Comparison of ENCODE assay signal across 13 mouse cellular contexts in the genomic region with DNA sequence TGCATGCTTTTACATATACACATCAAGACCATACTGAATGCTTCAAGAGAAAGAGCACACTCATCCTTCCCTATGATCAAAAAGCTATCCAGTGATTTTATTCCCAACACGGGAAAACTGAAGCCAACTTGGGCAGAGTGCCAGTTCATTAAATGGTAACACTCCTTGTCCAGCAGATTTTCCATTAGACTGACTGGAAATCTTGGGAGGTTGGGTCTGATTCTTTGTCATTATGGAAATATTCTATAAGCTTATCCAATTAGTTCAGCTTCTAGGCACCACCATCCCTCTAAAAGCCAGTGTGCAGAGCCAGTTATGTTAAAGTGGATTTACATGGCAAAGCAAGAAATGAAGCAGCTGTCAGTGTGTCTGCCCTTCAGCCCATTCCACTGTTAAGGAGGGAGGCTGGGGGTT. TPM values are rescaled to one million over a fixed set of nuclear protein-coding genes. Genes with fewer than 3 reads are reported as not detected.
A peak's percentile ranks its signal among the peaks of the same experiment; 100 is the strongest.
DNase-seq lines count a peak whose midpoint lies in the region; ATAC-seq lines count a peak whose summit lies in the region.
"Had no signal": no experiment of that assay in that cellular context is flagged by ENCODE, and none has a peak within 500 bp of the region (broad histone marks: within the 10 kb centered on the region; RNA-seq: fewer than 3 reads in every experiment).

No protein-coding gene starts in this region.

- DNase-seq in hindbrain, embryonic 10.5 days (ENCODE audit: low spot score), result no peak
- peak; percentile 41 for DNase-seq in brain, adult 2 months (ENCODE audit: low read depth, low spot score)
- DNase-seq in yolk sac, embryonic 10.5 days (ENCODE audit: low spot score), result no peak
- no peak for DNase-seq in layer of hippocampus, postnatal 14 days (ENCODE audit: low spot score in 2 of 2)
- DNase-seq: embryo, embryonic 11 days; liver, postnatal 0 days had no signal

- H3K4me3 ChIP-seq in hindbrain, embryonic 13.5 days, result no peak overlapping the region
- H3K4me3 ChIP-seq in hindbrain, embryonic 10.5 days, result no peak overlapping the region
- no peak overlapping the region for H3K4me3 ChIP-seq in forebrain, embryonic 13.5 days
- no peak overlapping the region for H3K4me3 ChIP-seq in midbrain, embryonic 15.5 days

- H3K9ac ChIP-seq in hindbrain, embryonic 13.5 days, result no peak overlapping the region
- no peak overlapping the region for H3K9ac ChIP-seq in forebrain, embryonic 13.5 days
- no peak overlapping the region for H3K9ac ChIP-seq in midbrain, embryonic 15.5 days
- H3K9ac ChIP-seq: liver, postnatal 0 days had no signal

- no peaks in the 10 kb centered on the region for H3K9me3 ChIP-seq in hindbrain, embryonic 13.5 days
- no peaks in the 10 kb centered on the region for H3K9me3 ChIP-seq in hindbrain, embryonic 10.5 days
- no peaks in the 10 kb centered on the region for H3K9me3 ChIP-seq in forebrain, embryonic 13.5 days (replicated peaks)
- no peaks in the 10 kb centered on the region for H3K9me3 ChIP-seq in midbrain, embryonic 15.5 days

- no peaks in the 10 kb centered on the region for H3K36me3 ChIP-seq in hindbrain, embryonic 13.5 days
- no peaks in the 10 kb centered on the region for H3K36me3 ChIP-seq in hindbrain, embryonic 10.5 days
- no peaks in the 10 kb centered on the region for H3K36me3 ChIP-seq in forebrain, embryonic 13.5 days (ENCODE audit: poor library complexity, severe bottlenecking)
- no peaks in the 10 kb centered on the region for H3K36me3 ChIP-seq in midbrain, embryonic 15.5 days (replicated peaks)

- no peaks in the 10 kb centered on the region for H3K27me3 ChIP-seq in hindbrain, embryonic 13.5 days
- H3K27me3 ChIP-seq in hindbrain, embryonic 10.5 days (ENCODE audit: insufficient read depth, poor library complexity, severe bottlenecking), result no peaks in the 10 kb centered on the region
- no peaks in the 10 kb centered on the region for H3K27me3 ChIP-seq in forebrain, embryonic 13.5 days
- no peaks in the 10 kb centered on the region for H3K27me3 ChIP-seq in midbrain, embryonic 15.5 days (replicated peaks)
- H3K27me3 ChIP-seq: CH12.LX had no signal

- WGBS in hindbrain, embryonic 13.5 days, result 28% methylated on average over 1 of the region's 1 CpGs
- WGBS in hindbrain, embryonic 10.5 days, result 72% methylated on average over 1 of the region's 1 CpGs
- 14% methylated on average over 1 of the region's 1 CpGs for WGBS in forebrain, embryonic 13.5 days
- 7% methylated on average over 1 of the region's 1 CpGs for WGBS in midbrain, embryonic 15.5 days

- peaks cover 7% of the 10 kb centered on the region; the same call in 1 of the 2 replicates for H3K4me1 ChIP-seq in hindbrain, embryonic 13.5 days (replicated peaks)
- no peaks in the 10 kb centered on the region for H3K4me1 ChIP-seq in hindbrain, embryonic 10.5 days (replicated peaks)
- H3K4me1 ChIP-seq in forebrain, embryonic 13.5 days, result peaks cover 37% of the 10 kb centered on the region
- 0 out of 2 replicates have a peak, but pooled peaks cover 4% of the 10 kb centered on the region for H3K4me1 ChIP-seq in midbrain, embryonic 15.5 days

- H3K27ac ChIP-seq in hindbrain, embryonic 13.5 days, result no peak overlapping the region
- no peak overlapping the region for H3K27ac ChIP-seq in hindbrain, embryonic 10.5 days
- peak overlapping the region; percentile 70 for H3K27ac ChIP-seq in forebrain, embryonic 13.5 days
- 0 out of 2 replicates have a peak overlapping the region, but pooled peaks have one; percentile 29 for H3K27ac ChIP-seq in midbrain, embryonic 15.5 days

- no peak overlapping the region for H3K4me2 ChIP-seq in hindbrain, embryonic 13.5 days
- H3K4me2 ChIP-seq in forebrain, embryonic 13.5 days, result no peak overlapping the region
- no peak overlapping the region for H3K4me2 ChIP-seq in midbrain, embryonic 15.5 days

- ATAC-seq in hindbrain, embryonic 13.5 days (ENCODE audit: low FRiP score), result peak; percentile 63
- ATAC-seq in forebrain, embryonic 13.5 days, result peak; percentile 94
- peak; percentile 92 for ATAC-seq in midbrain, embryonic 15.5 days (replicated peaks)
- ATAC-seq: liver, postnatal 0 days had no signal

RNA-seq across cellular contexts. Expression of a gene that starts 16.3 kb away (rescaled TPM):
- polyA plus RNA-seq in hindbrain, embryonic 13.5 days (2015; fragmentation: Nextera tagmentation; extraction: Ambion mirVana), result 7.5 and 7.8 TPM in 2 replicates
- polyA plus RNA-seq in hindbrain, embryonic 10.5 days (2016; fragmentation: Nextera tagmentation; extraction: Ambion mirVana), result 1.9 and 2.6 TPM in 2 replicates
- 10.0 and 14.9 TPM in 2 replicates for polyA plus RNA-seq in forebrain, embryonic 13.5 days (2015; fragmentation: Nextera tagmentation; extraction: Ambion mirVana)
- 9.8 and 10.5 TPM in 2 replicates for polyA plus RNA-seq in midbrain, embryonic 15.5 days (2015; fragmentation: Nextera tagmentation; extraction: Ambion mirVana)
- total RNA-seq in layer of hippocampus, postnatal 14 days (2021), result 10 to 100 TPM; 34.8 to 40.3 TPM
- total RNA-seq: CH12.LX had no signal

RNA-seq across cellular contexts. Expression of a gene that starts 17.0 kb away (rescaled TPM):
- not detected in 2 replicates for polyA plus RNA-seq in hindbrain, embryonic 13.5 days (2015; fragmentation: Nextera tagmentation; extraction: Ambion mirVana)
- polyA plus RNA-seq in hindbrain, embryonic 10.5 days (2016; fragmentation: Nextera tagmentation; extraction: Ambion mirVana), result not detected in 2 replicates
- not detected in 2 replicates for polyA plus RNA-seq in forebrain, embryonic 13.5 days (2015; fragmentation: Nextera tagmentation; extraction: Ambion mirVana)
- polyA plus RNA-seq in midbrain, embryonic 15.5 days (2015; fragmentation: Nextera tagmentation; extraction: Ambion mirVana), result not detected in 2 replicates
- not detected for total RNA-seq in layer of hippocampus, postnatal 14 days (2021)
- total RNA-seq: CH12.LX; left cerebral cortex, postnatal 10 days had no signal
- polyA plus RNA-seq: frontal cortex, adult 2 months; kidney, embryonic 16.5 days; liver, postnatal 0 days had no signal

Comparison
In these comparisons a context has a peak if more than half of its experiments do, and no peak if none do; other contexts are left out.
1. H3K27ac ChIP-seq: peak in forebrain, embryonic 13.5 days (single experiment) and midbrain, embryonic 15.5 days (single experiment); none in hindbrain, embryonic 13.5 days (single experiment) and hindbrain, embryonic 10.5 days (single experiment).
2. Peak in every context shown above with its lines, with median percentiles within 50 percentile points of each other: ATAC-seq.